Mouse (Mus musculus): ENCODE data around the gene Cadm2. TPM values are rescaled to one million over a fixed set of nuclear protein-coding genes. Genes with fewer than 3 reads are reported as not detected.

The Cadm2 gene
- total RNA-seq, 4 experiments from 2014 or later: 0.34 to 2.5 (median 0.66) TPM

DNA sequence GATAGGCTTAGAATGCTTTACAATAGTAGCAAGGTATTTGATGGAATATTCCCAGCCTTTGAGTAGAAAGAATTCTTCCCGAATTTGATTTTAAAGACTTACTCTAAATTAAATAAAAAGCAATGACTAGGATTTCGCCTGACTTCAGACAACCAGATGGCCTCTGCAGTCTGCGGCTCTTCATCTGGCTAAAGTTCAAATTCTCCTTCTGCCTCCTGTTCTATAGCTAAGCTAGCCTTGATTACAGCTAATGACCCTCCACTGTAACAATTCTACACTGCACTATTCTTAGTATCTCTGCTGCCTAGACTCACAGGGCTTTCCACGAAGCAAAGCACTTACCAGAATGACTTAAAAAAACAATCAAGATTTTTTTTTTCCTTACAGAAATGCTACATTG is 495.9 kb downstream of the Cadm2 start:
- no peak for DNase-seq (ENCODE audit: low spot score)

DNA sequence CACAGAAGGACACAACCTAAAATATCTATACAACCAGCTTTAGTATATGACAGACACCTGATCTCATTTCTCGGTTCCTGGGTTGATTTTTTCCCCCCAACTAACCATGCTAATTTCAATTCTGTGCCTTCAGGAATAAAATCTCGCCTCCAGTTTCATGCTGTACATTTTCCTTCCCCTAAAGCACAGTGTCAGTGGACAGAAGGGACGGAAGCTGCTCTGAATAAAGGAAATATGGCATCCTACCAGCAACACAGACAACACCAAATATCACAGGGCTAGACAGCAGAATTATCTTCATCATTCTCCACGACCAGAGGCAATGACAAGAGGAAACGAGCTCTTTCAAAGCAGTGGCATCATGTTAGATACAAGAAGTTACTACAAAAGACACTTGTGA is 498.2 kb downstream of the Cadm2 start:
- no peak for DNase-seq (ENCODE audit: low spot score)

DNA sequence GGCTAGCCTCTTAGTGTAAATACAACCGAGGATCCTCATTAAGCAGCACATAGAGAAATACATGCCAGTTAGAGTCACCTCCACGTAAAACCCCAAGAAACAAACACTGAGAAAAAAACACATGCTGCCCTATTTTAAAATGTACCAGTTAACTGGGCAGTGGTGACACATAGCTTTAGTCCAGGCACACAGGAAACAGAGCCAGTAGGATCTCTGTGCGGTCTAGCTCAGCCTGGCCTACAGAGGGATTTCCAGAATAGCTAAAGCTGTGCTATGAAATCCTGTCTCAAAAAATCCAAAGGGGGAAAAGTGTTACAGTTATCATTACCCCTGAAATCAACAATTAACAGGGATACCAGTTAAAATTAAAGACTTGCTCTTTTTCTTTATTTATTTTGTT is 498.9 kb downstream of the Cadm2 start:
- DNase-seq (ENCODE audit: low spot score): no peak

DNA sequence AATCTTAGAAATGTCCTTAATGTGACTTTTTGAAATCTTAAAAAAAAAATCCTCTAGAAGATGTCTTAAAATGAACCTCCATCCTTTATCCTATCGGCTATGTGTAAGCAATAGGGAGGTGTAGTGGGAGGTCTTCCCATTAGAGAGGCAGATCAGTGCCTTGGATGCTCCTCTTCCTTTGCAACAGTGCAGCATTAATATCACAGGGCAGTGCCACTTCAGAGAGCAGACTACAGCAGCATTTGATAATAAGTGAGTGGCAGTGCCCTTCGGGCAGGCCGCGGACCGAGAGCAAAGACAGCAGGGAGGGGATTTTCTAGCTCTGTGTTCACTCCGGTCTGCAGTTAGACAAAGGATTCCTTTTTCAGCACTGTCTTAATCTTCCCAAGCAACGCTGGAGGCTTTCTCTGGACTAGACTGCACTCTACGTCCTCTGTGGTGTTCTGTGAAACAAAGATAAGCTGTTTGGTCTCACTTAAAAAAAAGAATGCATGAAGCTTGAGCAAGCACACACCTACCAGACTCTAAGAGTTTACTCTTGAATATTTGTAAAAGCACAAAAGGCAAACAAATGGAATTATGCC is 514.1 kb downstream of the Cadm2 start:
- no peak for DNase-seq (ENCODE audit: low spot score)

DNA sequence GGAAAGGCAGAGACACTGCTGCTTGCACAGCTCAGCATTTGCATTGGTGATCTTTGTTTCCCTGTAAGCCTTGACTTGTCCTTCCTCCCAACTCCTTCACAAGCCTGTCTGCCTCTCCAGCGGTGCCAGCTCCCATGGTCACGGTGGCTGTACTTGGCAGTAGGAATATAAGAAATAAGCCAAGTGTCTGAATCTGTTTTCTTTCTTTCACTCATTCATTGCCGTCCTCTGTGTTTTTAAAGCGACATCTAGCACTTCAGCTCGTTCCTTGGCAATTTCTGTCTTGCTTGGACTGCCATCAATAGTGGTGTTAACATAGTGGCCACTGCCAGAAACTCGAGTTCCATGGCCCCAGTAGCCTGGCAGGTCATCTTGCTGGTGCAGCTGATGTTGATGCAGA is 524.0 kb downstream of the Cadm2 start:
- DNase-seq (ENCODE audit: low spot score): no peak

DNA sequence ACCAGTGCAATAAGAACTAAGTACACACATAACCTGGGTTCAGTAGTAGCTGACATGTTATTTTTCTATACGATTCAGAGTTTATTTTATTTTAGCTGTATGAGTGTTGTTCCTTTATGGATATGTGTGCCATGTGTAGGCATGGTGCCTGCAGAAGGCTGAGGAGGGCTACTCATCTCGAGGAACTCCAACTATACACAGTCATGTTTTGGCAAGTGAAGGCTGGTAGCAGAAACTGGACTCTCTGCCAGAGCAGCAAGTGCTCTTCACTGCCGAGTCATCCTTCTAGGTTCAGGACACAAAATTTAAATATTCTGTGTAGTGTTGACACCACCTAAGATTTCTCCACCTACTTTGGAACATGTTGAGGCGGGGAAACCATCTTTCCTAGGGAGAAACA is 524.8 kb downstream of the Cadm2 start:
- DNase-seq (ENCODE audit: low spot score): no peak

DNA sequence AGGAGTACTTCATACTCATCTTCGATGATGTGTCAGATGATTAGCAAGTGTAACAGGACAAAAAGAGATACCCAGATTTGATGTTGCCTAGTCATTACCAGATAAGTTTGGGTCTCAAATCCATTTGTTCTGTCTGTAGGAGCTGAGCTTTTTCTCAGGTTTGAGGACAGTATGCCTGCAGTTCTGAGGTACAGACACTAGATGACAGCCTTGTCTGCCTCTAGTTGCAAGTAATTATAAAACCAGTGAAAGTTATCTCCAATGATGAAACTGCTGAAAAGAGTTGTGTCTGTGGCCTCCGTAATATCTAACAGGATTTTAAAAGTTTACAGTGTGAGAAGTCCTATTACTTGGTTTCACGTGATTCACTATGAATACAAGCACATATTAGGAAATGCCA is 531.0 kb downstream of the Cadm2 start:
- no peak for DNase-seq (ENCODE audit: low spot score)

DNA sequence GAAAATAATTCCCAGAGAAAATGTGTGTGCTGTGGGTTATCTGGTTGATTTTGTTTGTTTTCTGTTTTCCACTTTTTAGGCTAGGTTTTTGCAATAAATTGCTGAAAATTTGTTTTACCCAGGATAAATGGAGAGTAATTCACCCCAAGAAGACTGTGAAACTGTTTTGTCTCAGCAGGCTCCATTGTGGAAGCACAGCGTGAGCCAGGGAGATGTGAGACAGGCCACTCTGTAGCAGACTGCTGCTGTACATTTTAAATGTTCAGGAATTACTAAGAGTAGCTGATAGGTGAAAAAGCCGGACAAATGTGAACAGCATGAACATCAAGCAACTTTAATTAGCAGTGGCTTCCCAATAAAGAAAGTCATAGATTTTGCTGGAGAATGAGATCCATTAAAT is 541.4 kb downstream of the Cadm2 start:
- no peak for DNase-seq (ENCODE audit: low spot score)

DNA sequence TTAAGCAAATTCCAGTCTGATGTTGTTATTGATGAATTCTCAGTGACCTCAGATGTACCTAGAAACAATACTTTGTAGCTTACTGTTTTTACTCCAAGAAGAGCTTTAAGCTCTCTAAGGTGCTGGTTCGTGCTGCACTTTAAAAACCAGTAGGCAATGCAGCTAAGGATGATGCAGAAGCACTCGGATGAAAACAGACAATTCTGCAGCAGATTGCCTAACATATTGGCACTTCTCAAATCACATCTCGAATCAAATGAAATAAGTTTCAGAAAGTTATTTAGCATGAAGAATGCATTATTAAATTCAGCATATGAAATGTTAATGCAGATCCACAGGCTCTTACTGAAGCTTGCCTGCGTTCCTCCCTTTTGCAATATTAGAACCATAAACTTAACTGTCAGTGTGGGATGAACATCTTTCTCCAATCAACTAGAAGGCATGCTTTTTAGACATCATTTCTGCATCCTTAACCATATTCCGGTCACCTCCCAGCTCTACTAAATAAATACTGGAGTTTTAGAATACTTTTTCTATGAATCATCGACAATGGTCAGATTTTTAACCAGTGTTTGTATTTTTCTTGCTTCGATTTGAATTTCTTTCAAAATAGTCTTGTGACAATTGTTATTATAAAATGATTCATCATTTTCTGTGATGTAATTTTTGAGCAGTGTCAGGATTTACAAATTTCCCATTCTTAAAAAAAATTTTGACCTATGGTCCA is 544.4 kb downstream of the Cadm2 start:
- no peak for DNase-seq (ENCODE audit: low spot score)

DNA sequence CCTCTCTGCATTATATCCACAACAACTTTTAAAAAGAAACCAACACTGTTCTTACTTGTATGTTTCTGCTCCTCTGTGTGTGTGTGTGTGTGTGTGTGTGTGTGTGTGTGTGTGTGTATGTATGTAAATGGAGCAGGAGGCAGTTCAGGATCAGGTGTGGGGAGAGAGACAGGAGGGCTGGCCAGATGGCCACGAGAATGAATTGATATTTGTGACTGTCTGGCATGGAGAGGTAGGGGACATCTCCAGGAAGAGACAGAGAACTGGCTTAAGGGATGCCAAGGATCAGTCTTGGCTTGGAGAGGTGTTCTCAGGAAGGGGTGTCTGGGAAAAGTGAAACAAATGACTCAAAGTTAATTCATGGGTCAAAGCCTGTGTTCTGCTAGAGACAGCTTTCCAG is 552.2 kb downstream of the Cadm2 start:
- DNase-seq (ENCODE audit: low spot score): no peak

DNA sequence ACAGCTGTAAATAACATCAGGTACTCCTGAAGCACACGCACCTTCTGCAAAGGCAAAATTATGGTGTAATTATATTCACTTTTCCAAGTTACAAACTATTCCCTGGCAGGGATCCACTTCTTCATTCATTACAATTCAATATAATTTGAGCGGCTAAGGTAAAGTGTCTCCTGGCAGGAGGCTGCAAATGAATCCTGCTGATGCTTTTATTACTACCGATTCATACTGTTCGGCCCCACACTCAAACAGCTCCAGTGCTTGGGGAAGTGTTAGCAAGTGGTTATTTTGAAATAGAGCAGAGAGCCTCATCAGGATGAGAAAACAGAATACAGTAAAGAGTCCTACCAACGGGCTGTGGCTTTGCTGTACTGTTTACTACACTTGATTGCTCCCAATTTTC is 589.8 kb downstream of the Cadm2 start:
- DNase-seq (ENCODE audit: low spot score): no peak

DNA sequence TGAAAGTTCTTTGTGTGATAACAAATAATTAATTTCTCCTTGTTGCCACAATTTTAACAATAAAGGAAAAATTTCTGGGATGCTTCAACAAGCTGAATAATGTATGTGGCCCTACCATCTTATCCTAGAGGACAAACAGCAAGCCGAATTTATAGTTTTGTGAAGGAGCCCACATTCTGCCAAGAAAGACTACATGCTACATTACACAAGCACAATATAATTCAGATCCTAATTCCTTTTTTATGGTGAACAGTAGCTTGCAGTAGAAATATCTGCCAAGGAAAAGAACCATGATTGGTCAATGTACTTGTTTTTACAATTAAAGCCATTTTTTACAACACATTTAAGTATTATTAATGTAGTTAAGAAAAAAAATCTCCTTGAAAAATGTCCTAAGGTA is 600.9 kb downstream of the Cadm2 start:
- no peak for DNase-seq (ENCODE audit: low spot score)

DNA sequence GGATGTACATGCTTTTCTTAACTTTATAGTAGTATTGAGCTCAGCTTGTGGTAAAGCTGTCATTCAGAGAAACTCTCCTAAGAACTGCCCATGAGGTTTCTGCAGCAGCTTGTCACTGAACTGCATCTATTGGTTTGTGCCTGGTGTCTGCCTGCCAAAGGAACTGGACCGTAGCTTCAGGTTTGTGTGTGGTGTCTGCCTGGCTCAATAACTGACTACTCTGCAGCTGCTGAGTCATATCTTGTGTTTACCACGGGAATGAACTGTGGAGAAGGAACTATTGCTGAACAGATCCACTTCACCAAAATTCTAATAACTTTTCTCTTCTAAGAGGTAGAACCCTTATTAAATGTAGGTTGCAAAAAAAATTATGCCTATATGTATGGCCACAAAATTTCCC is 603.0 kb downstream of the Cadm2 start:
- no peak for DNase-seq (ENCODE audit: low spot score)

DNA sequence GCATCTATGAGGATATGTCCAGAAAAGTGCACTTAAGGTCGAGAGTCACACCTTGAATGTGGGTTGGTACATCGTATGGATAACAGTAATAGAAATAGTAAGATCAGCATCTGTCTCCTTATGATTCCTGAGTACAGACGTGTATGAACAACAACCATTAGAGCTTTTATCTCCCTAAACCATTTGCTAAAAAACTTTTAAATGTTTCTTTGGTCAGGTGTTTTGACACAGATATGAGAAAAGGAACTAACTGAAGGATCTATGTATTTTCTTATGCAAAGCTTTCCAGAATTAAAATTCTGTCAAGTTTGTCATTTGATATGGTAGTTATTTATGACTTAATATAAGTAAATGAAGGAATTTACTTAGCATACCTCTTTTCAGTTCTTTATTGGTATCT is 617.5 kb downstream of the Cadm2 start:
- DNase-seq (ENCODE audit: low spot score): no peak

DNA sequence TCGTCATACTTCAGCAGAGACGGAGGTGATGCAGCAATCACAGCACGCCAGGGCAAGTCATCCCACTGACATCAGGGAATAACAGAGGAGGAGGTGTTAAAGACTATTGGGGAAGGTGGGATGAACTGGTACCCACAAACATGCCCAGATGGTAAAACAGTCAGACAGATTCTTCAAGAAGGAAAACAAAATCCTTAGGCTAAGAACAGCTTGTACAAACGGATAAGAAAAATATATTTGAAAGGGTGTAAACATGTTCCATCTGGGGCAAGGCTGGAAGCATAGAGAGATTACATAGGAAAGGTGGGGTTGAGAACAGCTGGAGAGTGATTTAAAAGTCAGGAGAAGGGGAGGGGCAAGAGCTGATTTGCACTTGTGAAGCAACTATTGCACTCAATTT is 619.0 kb downstream of the Cadm2 start:
- no peak for DNase-seq (ENCODE audit: low spot score)

DNA sequence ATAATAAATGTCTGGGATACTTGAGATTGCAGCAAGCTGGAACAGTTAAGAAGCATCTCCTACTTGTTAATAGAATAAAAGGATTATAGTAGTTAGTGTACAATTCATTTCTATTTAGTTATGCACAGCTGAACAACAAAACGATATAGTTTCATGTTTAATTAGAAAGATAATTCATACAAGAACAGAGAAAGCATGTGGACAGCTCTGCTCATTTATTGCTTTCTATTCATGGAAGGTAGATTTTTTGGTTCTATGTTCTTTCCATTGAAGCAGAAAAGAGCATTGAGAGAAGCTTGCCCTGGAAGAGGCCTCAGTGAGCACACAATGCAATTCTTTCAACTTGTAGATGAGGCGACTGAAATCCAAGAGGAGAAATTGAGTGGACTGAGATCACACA is 623.2 kb downstream of the Cadm2 start:
- no peak for DNase-seq (ENCODE audit: low spot score)

DNA sequence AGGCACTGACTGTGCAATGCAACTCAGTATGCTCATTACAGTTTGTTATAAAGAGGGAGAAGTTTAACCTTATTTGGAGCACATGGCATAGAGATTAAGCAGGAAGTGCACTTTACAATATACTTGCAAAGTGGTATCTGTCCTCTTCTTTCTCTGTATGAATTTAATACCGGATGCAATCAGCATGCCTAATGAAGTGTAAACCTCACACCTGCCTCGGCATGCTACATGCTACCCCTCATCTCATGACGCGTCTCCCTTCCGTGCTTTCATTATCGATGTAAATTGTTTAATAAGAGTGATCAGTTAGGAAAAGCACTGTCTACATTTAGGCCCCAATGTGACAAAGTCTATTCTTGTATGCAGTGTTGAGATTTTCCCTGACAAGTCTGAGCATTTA is 633.0 kb downstream of the Cadm2 start:
- DNase-seq (ENCODE audit: low spot score): no peak

DNA sequence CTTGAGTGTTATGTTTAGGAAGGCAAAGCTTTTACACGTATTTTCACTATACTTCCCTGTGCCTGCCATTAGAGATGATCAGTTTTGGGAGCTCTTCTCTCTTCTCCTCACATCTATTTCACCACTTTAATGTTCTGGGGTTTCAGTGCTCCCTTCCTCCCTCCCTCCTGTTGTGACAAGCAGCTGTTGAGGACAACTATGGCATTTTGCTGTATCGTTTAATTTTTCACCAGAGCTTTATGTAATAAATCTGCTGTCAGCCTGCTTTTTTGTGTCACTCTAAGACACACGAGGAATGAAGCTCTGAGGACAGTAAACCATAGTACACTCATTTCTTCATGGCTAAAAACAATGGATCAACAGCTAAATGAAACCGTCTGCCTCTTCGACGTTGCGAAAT is 633.8 kb downstream of the Cadm2 start:
- DNase-seq (ENCODE audit: low spot score): no peak

DNA sequence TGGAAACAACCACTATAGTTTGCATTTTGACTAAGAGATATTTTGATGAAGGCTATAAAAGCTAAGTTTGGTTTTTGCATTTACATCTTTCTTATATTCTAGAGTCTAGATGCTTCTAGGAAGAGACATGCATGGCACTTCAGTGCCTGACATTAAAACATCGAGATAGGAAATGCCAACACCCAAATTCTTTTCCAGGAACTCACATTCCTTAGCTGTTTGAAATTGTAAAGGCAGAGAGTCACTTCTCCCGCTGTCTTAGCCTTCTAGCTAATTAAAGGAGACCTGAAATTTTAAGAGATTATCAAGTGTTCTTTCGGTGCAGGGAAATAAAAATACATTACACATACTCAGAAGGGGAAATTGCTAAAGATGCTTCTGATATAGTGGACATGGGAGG is 649.8 kb downstream of the Cadm2 start:
- no peak for DNase-seq (ENCODE audit: low spot score)

DNA sequence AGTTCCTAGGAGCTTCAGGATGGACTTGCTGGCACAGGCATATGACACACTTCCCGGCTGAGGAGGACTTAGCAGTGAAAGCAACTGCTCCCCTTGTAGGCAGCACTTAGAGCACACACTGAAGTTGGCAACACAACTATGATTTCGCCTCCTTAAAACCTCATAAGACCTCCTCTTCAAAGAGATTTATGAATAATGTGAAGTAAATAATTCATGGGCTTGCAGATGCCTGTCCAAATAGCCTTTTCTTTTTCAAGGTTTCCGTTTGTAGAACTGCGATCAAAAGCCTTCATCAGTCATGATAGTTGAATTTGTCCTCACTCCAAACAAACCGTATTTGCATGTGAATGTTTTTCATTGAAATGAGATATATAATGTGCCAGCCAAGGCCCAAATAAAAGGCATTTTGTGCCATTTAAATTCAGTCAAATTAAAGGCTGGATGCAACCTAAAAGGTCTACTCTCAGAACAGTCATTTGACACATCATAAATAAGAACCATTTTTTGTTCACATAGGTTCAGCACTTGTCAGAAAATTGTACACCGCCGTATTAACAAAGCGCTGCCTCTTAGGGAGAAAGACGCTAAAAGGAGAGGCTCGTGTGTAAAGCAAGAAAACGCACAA is 651.1 kb downstream of the Cadm2 start:
- no peak for DNase-seq (ENCODE audit: low spot score)

DNA sequence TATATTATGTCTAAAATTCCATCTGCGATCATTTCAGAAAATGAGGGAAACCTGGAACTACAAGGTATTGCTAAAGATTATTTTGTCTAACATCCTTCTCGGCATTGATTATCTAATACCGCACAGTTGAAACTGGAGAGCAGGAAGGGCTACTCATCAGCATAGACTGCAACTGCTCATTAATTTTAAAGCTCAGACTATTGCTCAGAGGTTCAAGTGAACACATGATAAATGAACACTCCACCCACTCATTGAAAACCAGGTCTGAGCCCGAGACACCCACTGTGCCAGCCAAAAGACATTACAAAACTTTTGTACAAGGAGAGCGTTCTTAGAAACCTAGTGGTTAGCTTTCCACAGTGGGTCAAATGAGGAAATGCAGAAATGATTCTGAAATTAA is 652.4 kb downstream of the Cadm2 start:
- no peak for DNase-seq (ENCODE audit: low spot score)

DNA sequence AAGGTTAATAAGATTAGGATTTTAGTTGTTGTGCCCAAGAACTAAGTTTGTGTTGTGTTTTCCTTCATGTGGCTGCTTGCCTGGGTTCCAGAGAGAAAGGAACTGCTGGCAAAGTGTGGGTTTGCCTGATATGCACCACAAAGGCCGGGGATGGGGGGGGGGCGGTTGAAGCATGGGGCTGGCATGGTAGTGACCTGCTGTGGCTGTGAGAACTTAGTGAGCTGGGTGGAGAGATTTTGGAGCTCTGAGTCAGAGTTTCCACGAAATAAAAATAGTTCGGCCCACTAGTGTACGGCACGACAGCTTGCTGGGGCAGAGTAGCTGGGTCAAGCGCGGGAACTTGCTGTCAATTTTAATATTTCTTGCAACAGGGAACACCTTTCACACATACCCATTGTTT is 653.0 kb downstream of the Cadm2 start:
- no peak for DNase-seq (ENCODE audit: low spot score)

DNA sequence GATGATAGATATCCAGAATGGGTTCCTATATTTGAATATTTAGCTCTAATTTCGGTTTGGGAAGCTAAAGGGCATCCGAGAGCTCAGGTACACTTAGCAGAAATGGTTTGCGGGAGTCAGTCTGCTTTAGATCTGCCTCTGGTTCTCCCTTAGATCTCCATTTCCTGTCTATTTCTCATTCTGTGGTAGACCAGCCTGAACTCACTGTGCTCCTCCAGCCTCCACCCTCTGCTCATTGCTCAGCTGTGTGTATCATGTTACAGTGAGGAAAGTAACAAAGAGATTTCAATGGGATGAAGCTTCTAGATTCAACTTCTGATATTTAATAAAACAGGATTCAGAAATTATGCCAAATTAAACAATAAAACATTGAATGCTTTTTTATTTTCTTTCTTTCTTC is 661.6 kb downstream of the Cadm2 start:
- DNase-seq (ENCODE audit: low spot score): no peak

DNA sequence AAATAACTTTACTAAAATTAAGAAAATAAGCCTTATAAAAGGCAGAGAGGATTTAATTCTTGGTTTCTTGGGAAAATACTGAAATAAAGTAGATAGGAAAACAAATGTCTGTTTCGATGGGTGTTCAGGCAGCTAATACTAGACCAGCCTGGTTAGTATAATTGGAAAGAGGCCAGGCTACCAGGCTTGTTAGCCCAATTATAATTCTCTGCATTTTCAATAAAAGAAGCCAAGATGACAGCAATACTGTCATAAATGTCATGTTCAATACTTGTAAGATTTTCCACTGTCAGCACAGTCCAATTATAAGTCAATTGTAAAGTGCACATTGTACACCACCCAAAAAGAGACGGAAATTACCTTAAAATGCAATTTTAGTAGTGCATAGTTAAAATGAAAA is 664.8 kb downstream of the Cadm2 start:
- DNase-seq (ENCODE audit: low spot score): no peak
